Mouse (Mus musculus) granulocyte monocyte progenitor cell, adult 5-6 weeks (primary cell): Measurements from ENCODE around the gene Tll2. TPM values are rescaled to one million over a fixed set of nuclear protein-coding genes. Genes with fewer than 3 reads are reported as not detected.
A peak's percentile ranks its signal among the peaks of the same experiment; 100 is the strongest.

Experiments used
- ATAC-seq: replicated peaks from 2 replicates; pipeline ENCODE4 v1.8.0; 2016; ENCODE audit warnings: mild to moderate bottlenecking, moderate TSS enrichment, inconsistent platforms; ENCODE audit not compliant: poor library complexity, severe bottlenecking
- total RNA-seq, 2 experiments: library from RNA; stranded (forward) in 1 of 2; stranded (reverse) in 1 of 2; fragments of 200-712, 200-1000 nt in 1 of 2; fragments of >200 nt in 1 of 2; fragmentation: Nextera tagmentation in 1 of 2; gene quantifications; 2 replicates each; pipeline ENCODE4 v1.2.3; 2014 to 2017

The Tll2 gene
- total RNA-seq, 2 experiments from 2014 or later: not detected

- ATAC-seq: 0 out of 2 replicates have a peak, but pooled peaks have one; percentile 35
These were observed 170.7 kb downstream of the Tll2 start for GRCm38 (mm10) chr19:41035809-41036551.

Other genes with a start within 250 kb of the Tll2 start
- gene Blnk, start 212.3 kb downstream of the Tll2 start, total RNA-seq (2014; fragmentation: Nextera tagmentation): 0.30 TPM in 1 of 2 replicates, not detected in the other
- not detected in 2 replicates for gene Blnk, start 212.3 kb downstream of the Tll2 start, total RNA-seq (2017)
- gene Dntt, start 177.6 kb downstream of the Tll2 start, total RNA-seq (2014; fragmentation: Nextera tagmentation): 0.13 and 0.17 TPM in 2 replicates
- 0.82 and 1.1 TPM in 2 replicates for gene Dntt, start 177.6 kb downstream of the Tll2 start, total RNA-seq (2017)
- not detected in 2 replicates for gene Opalin, start 129.7 kb downstream of the Tll2 start, total RNA-seq (2014; fragmentation: Nextera tagmentation)
- not detected in 2 replicates for gene Opalin, start 129.7 kb downstream of the Tll2 start, total RNA-seq (2017)
- 133 TPM in 2 replicates for gene Tm9sf3, start 57.2 kb upstream of the Tll2 start, total RNA-seq (2014; fragmentation: Nextera tagmentation)
- 296 and 339 TPM in 2 replicates for gene Tm9sf3, start 57.2 kb upstream of the Tll2 start, total RNA-seq (2017)
- gene Pik3ap1, start 178.3 kb upstream of the Tll2 start, total RNA-seq (2014; fragmentation: Nextera tagmentation): 23.3 and 24.6 TPM in 2 replicates
- 23.5 and 26.8 TPM in 2 replicates for gene Pik3ap1, start 178.3 kb upstream of the Tll2 start, total RNA-seq (2017)